Mouse (Mus musculus) forebrain, embryonic 14.5 days (tissue): ENCODE measurements at regions not wholly inside any gene's neighbourhood (a gene's known extent, or its start where the extent isn't known, plus 50 kb on each side); places are given as distances from the start of the nearest gene placed in this dataset.
A peak's percentile ranks its signal among the peaks of the same experiment; 100 is the strongest.

Experiments used
- ATAC-seq: fragments of 200-750 bp; cut with Nextera tagmentation; 2 replicates; pipeline ENCODE4 v1.8.0; 2017; ENCODE audit warnings: mild to moderate bottlenecking, moderate library complexity
- DNase-seq: peaks from one replicate; pipeline ENCODE4 v3.0.0-alpha.2; 2015; ENCODE audit warnings: low spot score
- H3K27ac ChIP-seq: fragments of 300-500 bp; sonication (generic); 2 replicates; pipeline ENCODE4 v1.5.1; 2014; ENCODE audit warnings: low read depth, mild to moderate bottlenecking, control low read depth, low read length, moderate library complexity
- H3K27me3 ChIP-seq: fragments of 300-500 bp; sonication (generic); replicated peaks from 2 replicates; pipeline ENCODE4 v1.6.1; 2014; ENCODE audit warnings: low read length, control low read depth, mixed read lengths; ENCODE audit not compliant: control insufficient read depth, insufficient read depth
- H3K36me3 ChIP-seq: fragments of 300-500 bp; sonication (generic); 2 replicates; pipeline ENCODE4 v1.6.1; 2014; ENCODE audit warnings: low read length, control low read depth; ENCODE audit not compliant: control insufficient read depth, insufficient read depth
- H3K4me1 ChIP-seq: fragments of 300-500 bp; sonication (generic); 2 replicates; pipeline ENCODE4 v1.6.1; 2014; ENCODE audit warnings: antibody characterized with exemption, low read length, control low read depth; ENCODE audit not compliant: control insufficient read depth, insufficient read depth
- H3K4me2 ChIP-seq: fragments of 300-500 bp; sonication (generic); 2 replicates; pipeline ENCODE4 v1.6.1; 2014; ENCODE audit warnings: mild to moderate bottlenecking, control low read depth, low read length
- H3K4me3 ChIP-seq: fragments of 300-500 bp; sonication (generic); 2 replicates; pipeline ENCODE4 v1.5.1; 2014; ENCODE audit warnings: low read depth, low read length, control low read depth
- H3K9ac ChIP-seq: fragments of 300-500 bp; sonication (generic); 2 replicates; pipeline ENCODE4 v1.6.1; 2014; ENCODE audit warnings: mild to moderate bottlenecking, low read length, control low read depth, moderate library complexity
- H3K9me3 ChIP-seq: fragments of 300-500 bp; sonication (generic); replicated peaks from 2 replicates; pipeline ENCODE4 v1.6.1; 2016; ENCODE audit warnings: low read length, control low read depth, mixed read lengths; ENCODE audit not compliant: control insufficient read depth
- whole genome bisulfite sequencing: fragments of 180-500 bp; shearing (Covaris S2); extraction: QIAGEN DNeasy Blood & Tissue Kit; methylation state at CpG from one replicate; pipeline ENCODE4 v1.1.7; 2014; 5-methylcytosine and 5-hydroxymethylcytosine counted together

- 59% methylated on average over 1 of the region's 1 CpGs for WGBS
- H3K27ac ChIP-seq: no peak overlapping the region
Measured at GRCm38 (mm10) chr4:78666326-78666725, 454.6 kb upstream of the Ptprd start.

GRCm38 (mm10) chr4:78642773-78643172 is 431.0 kb upstream of the Ptprd start:
- H3K4me3 ChIP-seq: no peak overlapping the region
- no peaks in the 10 kb centered on the region for H3K36me3 ChIP-seq
- H3K27ac ChIP-seq: no peak overlapping the region
- DNase-seq (no peak), ATAC-seq (no peak)
- no peaks in the 10 kb centered on the region for H3K27me3 ChIP-seq
- no peak overlapping the region for H3K4me2 ChIP-seq
- H3K9me3 ChIP-seq: no peaks in the 10 kb centered on the region
- no peaks in the 10 kb centered on the region for H3K4me1 ChIP-seq
- 76% methylated on average over 1 of the region's 1 CpGs for WGBS
- H3K9ac ChIP-seq: no peak overlapping the region

More at GRCm38 (mm10) chr4:78666326-78666725, 454.6 kb upstream of the Ptprd start:
- no peaks in the 10 kb centered on the region for H3K27me3 ChIP-seq
- no peak overlapping the region for H3K4me3 ChIP-seq
- H3K4me1 ChIP-seq: no peaks in the 10 kb centered on the region
- H3K9ac ChIP-seq: no peak overlapping the region
- H3K36me3 ChIP-seq: no peaks in the 10 kb centered on the region
- no peak overlapping the region for H3K4me2 ChIP-seq
- no peaks in the 10 kb centered on the region for H3K9me3 ChIP-seq
- DNase-seq: peak; percentile 17
- ATAC-seq: no peak

- Histone ChIP-seq H3K27me3 (no peaks in the 10 kb centered on the region), H3K9ac (peak overlapping the region; percentile 29; the same call in 1 of the 2 replicates), H3K27ac (no peak overlapping the region), H3K4me1 (peaks cover 3% of the 10 kb centered on the region), H3K36me3 (no peaks in the 10 kb centered on the region), H3K4me3 (peak overlapping the region; percentile 17), H3K9me3 (no peaks in the 10 kb centered on the region), H3K4me2 (peak overlapping the region; percentile 45)
- peak; percentile 93 for ATAC-seq
- DNase-seq: peak; percentile 47
- 11% methylated on average over 18 of the region's 18 CpGs for WGBS
Measured at GRCm38 (mm10) chr4:78606461-78606830, 394.7 kb upstream of the Ptprd start.

- ATAC-seq: peak; percentile 66; the same call in 1 of the 2 replicates
- Histone ChIP-seq H3K4me1 (peaks cover 3% of the 10 kb centered on the region), H3K4me2 (peak overlapping the region; percentile 45), H3K27me3 (no peaks in the 10 kb centered on the region), H3K4me3 (peak overlapping the region; percentile 17), H3K9ac (peak overlapping the region; percentile 29; the same call in 1 of the 2 replicates), H3K27ac (no peak overlapping the region), H3K36me3 (no peaks in the 10 kb centered on the region), H3K9me3 (no peaks in the 10 kb centered on the region)
- WGBS: 86% methylated on average over 4 of the region's 4 CpGs
- DNase-seq: no peak
Measured at GRCm38 (mm10) chr4:78605763-78606460, 394.2 kb upstream of the Ptprd start.

GRCm38 (mm10) chr4:78581590-78581989 is 369.8 kb upstream of the Ptprd start:
- Histone ChIP-seq H3K4me1 (no peaks in the 10 kb centered on the region), H3K9ac (no peak overlapping the region), H3K27me3 (no peaks in the 10 kb centered on the region), H3K4me3 (no peak overlapping the region), H3K36me3 (no peaks in the 10 kb centered on the region), H3K27ac (no peak overlapping the region), H3K9me3 (no peaks in the 10 kb centered on the region), H3K4me2 (no peak overlapping the region)
- 78% methylated on average over 2 of the region's 2 CpGs for WGBS
- peak; percentile 41 for DNase-seq
- 0 out of 2 replicates have a peak, but pooled peaks have one; percentile 37 for ATAC-seq

- WGBS: 85% methylated on average over 2 of the region's 2 CpGs
- no peaks in the 10 kb centered on the region for H3K36me3 ChIP-seq
- H3K9ac ChIP-seq: no peak overlapping the region
- no peaks in the 10 kb centered on the region for H3K4me1 ChIP-seq
- H3K4me2 ChIP-seq: no peak overlapping the region
- no peaks in the 10 kb centered on the region for H3K27me3 ChIP-seq
- ATAC-seq (peak; percentile 61; the same call in 1 of the 2 replicates), DNase-seq (peak; percentile 49)
- no peak overlapping the region for H3K4me3 ChIP-seq
- no peak overlapping the region for H3K27ac ChIP-seq
- no peaks in the 10 kb centered on the region for H3K9me3 ChIP-seq
Measured at GRCm38 (mm10) chr4:78565356-78565755, 353.6 kb upstream of the Ptprd start.
